Comparison of ENCODE assay signal across 9 mouse cellular contexts in genomic region chr3:52087636-52088280, GRCm38 (mm10). TPM values are rescaled to one million over a fixed set of nuclear protein-coding genes. Genes with fewer than 3 reads are reported as not detected.
DNase-seq lines count a peak whose midpoint lies in the region; ATAC-seq and TF ChIP-seq lines count a peak whose summit lies in the region.
"Had no signal": no experiment of that assay in that cellular context is flagged by ENCODE, and none has a peak within 500 bp of the region (broad histone marks: within the 10 kb centered on the region; RNA-seq: fewer than 3 reads in every experiment).

No protein-coding gene starts in this region.

- no peaks in the 10 kb centered on the region for H3K27me3 ChIP-seq in heart, embryonic 13.5 days (replicated peaks)
- no peaks in the 10 kb centered on the region for H3K27me3 ChIP-seq in hindbrain, embryonic 12.5 days
- H3K27me3 ChIP-seq in midbrain, embryonic 12.5 days = no peaks in the 10 kb centered on the region

- peak overlapping the region; percentile 77 for H3K9ac ChIP-seq in heart, embryonic 13.5 days
- no peak overlapping the region; the same call in 1 of the 2 replicates for H3K9ac ChIP-seq in hindbrain, embryonic 12.5 days
- H3K9ac ChIP-seq in midbrain, embryonic 12.5 days (replicated peaks) = peak overlapping the region; percentile 34; the same call in 1 of the 2 replicates
- H3K9ac ChIP-seq: liver, embryonic 14.5 days had no signal

- intact Hi-C loops in heart, postnatal 25 days (cut with DNase I) = loop anchor here (5.0 kb wide), 1 partner anchor 85 kb away; no protein-coding TSS in a partner anchor

- peak overlapping the region; percentile 93 for H3K27ac ChIP-seq in heart, embryonic 13.5 days (replicated peaks)
- peak overlapping the region; percentile 89 for H3K27ac ChIP-seq in hindbrain, embryonic 12.5 days
- H3K27ac ChIP-seq in midbrain, embryonic 12.5 days (replicated peaks) = peak overlapping the region; percentile 83

- H3K4me2 ChIP-seq in heart, embryonic 13.5 days = peak overlapping the region; percentile 65
- no peak overlapping the region for H3K4me2 ChIP-seq in hindbrain, embryonic 12.5 days (replicated peaks)
- no peak overlapping the region for H3K4me2 ChIP-seq in midbrain, embryonic 12.5 days (replicated peaks)

- no peak for DNase-seq in heart, postnatal 25 days (ENCODE audit: low spot score)
- DNase-seq in brain, embryonic 14.5 days (ENCODE audit: low read depth) = peak; percentile 61
- DNase-seq in adipocyte (ENCODE audit: low spot score) = no peak
- DNase-seq in spleen, postnatal 14 days (ENCODE audit: low spot score in 2 of 2) = no peak
- no peak for DNase-seq in gastrocnemius, postnatal 4 days (ENCODE audit: low spot score in 2 of 2)

- no peak for TF ChIP-seq POLR2A in brain, embryonic 14.5 days (IDR thresholded peaks at IDR 0.05; ENCODE audit: borderline replicate concordance, extremely low read depth, insufficient read depth, insufficient read length, poor library complexity, severe bottlenecking)

- no peaks in the 10 kb centered on the region for H3K36me3 ChIP-seq in heart, embryonic 13.5 days
- no peaks in the 10 kb centered on the region for H3K36me3 ChIP-seq in hindbrain, embryonic 12.5 days
- H3K36me3 ChIP-seq in midbrain, embryonic 12.5 days = no peaks in the 10 kb centered on the region

- no peak for TF ChIP-seq CTCF in brain, embryonic 14.5 days (IDR thresholded peaks at IDR 0.05; ENCODE audit: borderline replicate concordance, extremely low read depth, insufficient read depth, insufficient read length)

- H3K4me1 ChIP-seq in heart, embryonic 13.5 days = peaks cover 48% of the 10 kb centered on the region
- peaks cover 30% of the 10 kb centered on the region for H3K4me1 ChIP-seq in hindbrain, embryonic 12.5 days
- peaks cover 32% of the 10 kb centered on the region for H3K4me1 ChIP-seq in midbrain, embryonic 12.5 days

- whole genome bisulfite sequencing in heart, embryonic 13.5 days = 69% methylated on average over 7 of the region's 7 CpGs
- 56% methylated on average over 7 of the region's 7 CpGs for WGBS in hindbrain, embryonic 12.5 days
- WGBS in midbrain, embryonic 12.5 days = 52% methylated on average over 7 of the region's 7 CpGs

- H3K9me3 ChIP-seq in heart, embryonic 13.5 days = no peaks in the 10 kb centered on the region
- no peaks in the 10 kb centered on the region for H3K9me3 ChIP-seq in hindbrain, embryonic 12.5 days (replicated peaks)
- no peaks in the 10 kb centered on the region for H3K9me3 ChIP-seq in midbrain, embryonic 12.5 days

- no peak overlapping the region for H3K4me3 ChIP-seq in heart, embryonic 13.5 days
- H3K4me3 ChIP-seq in hindbrain, embryonic 12.5 days = no peak overlapping the region
- no peak overlapping the region for H3K4me3 ChIP-seq in midbrain, embryonic 12.5 days

- ATAC-seq in heart, embryonic 13.5 days (ENCODE audit: extremely low read depth, insufficient number of reproducible peaks, low FRiP score, low TSS enrichment) = no peak
- ATAC-seq in hindbrain, embryonic 12.5 days (ENCODE audit: low FRiP score) = peak; percentile 59
- ATAC-seq in midbrain, embryonic 12.5 days (ENCODE audit: low FRiP score, low read depth) = peak; percentile 10; the same call in 1 of the 2 replicates

RNA-seq across cellular contexts. Expression of gene Maml3, which starts 17.1 kb away (rescaled TPM):
- 2.1 and 2.4 TPM in 2 replicates for polyA plus RNA-seq in heart, embryonic 13.5 days (2015; fragmentation: Nextera tagmentation; extraction: Ambion mirVana)
- 1 to 10 TPM; 2.5 to 4.4 TPM for total RNA-seq in heart, postnatal 25 days (2021)
- polyA plus RNA-seq in brain, embryonic 14.5 days (2012; rRNA removed) = 5.5 and 12.7 TPM in 2 replicates
- polyA plus RNA-seq in hindbrain, embryonic 12.5 days (2016; fragmentation: Nextera tagmentation; extraction: Ambion mirVana) = 8.3 and 8.9 TPM in 2 replicates
- polyA plus RNA-seq in midbrain, embryonic 12.5 days (2016; fragmentation: Nextera tagmentation; extraction: Ambion mirVana) = 8.2 and 9.3 TPM in 2 replicates
- 1 to 10 TPM; 6.5 to 7.3 TPM for total RNA-seq in gastrocnemius, postnatal 4 days (2021)
